Mouse (Mus musculus): ENCODE results near the gene Ica1l.

GRCm38 (mm10) chr1:60056310-60056709 is 13.3 kb upstream of the Ica1l start:
- TF ChIP-seq CTCF (IDR thresholded peaks at IDR 0.05; ENCODE audit: borderline replicate concordance, insufficient read depth, low read length) (no peak), POLR2A (IDR thresholded peaks at IDR 0.05; ENCODE audit: low read depth, low read length) (no peak)
